Mouse (Mus musculus): Measurements from ENCODE around the gene Chaf1a.
A peak's percentile ranks its signal among the peaks of the same experiment; 100 is the strongest.
"Not testable (repeated sequence)": the region's sequence is repeated elsewhere in the genome, so short reads cannot be mapped to it uniquely, and the experiment has no call there.

Gene Chaf1a

GRCm38 (mm10) chr17:56038583-56039261, 1.5 kb upstream of the Chaf1a start:
- DNase-seq (ENCODE audit: low read depth, low spot score): no peak

GRCm38 (mm10) chr17:56039345-56039744, 894 bp upstream of the Chaf1a start:
- DNase-seq (ENCODE audit: low read depth, low spot score): no peak

- no peak for DNase-seq (ENCODE audit: low read depth, low spot score)
Observed at GRCm38 (mm10) chr17:56040857-56041163, 571 bp downstream of the Chaf1a start.

DNA sequence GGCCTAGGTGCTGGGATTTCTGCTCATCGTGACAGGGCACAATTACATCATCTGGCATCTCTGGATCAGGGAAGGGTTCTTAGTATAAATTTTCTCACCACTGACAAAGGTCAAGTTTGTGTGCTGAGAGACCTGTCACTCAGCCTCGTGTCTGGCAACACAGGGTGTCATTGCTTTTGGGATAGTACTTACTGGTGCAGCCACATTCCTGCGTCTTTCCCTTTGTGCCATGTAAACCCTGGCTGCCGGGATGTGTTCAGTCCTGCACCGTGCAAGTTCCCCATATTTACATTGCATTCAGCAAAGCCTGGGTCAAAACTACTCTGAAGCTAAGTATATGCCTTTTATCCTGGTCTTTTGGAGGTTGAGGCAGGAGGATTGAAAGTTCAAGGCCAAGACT, 11.1 kb downstream of the Chaf1a start:
- DNase-seq (ENCODE audit: low read depth, low spot score): no peak

DNA sequence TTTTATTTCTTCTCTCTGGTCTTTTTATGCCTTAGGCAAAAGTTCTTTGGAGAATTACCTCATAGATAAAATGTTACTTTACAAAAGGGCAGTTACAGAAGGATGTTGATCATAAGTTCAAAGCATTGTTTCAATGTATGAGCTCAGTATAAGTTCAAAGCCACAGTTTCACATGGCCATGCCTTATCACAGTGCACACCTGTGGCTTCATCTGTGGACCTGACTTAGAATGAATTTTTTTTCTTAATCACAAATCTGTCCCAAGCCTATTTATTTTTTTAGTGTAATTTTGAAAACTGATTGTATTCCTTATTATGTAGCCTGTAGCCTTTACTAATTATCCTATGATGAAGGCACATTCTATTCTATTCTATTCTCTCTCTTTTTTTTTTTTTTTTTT, 14.7 kb downstream of the Chaf1a start:
- DNase-seq (ENCODE audit: low read depth, low spot score): no peak

DNA sequence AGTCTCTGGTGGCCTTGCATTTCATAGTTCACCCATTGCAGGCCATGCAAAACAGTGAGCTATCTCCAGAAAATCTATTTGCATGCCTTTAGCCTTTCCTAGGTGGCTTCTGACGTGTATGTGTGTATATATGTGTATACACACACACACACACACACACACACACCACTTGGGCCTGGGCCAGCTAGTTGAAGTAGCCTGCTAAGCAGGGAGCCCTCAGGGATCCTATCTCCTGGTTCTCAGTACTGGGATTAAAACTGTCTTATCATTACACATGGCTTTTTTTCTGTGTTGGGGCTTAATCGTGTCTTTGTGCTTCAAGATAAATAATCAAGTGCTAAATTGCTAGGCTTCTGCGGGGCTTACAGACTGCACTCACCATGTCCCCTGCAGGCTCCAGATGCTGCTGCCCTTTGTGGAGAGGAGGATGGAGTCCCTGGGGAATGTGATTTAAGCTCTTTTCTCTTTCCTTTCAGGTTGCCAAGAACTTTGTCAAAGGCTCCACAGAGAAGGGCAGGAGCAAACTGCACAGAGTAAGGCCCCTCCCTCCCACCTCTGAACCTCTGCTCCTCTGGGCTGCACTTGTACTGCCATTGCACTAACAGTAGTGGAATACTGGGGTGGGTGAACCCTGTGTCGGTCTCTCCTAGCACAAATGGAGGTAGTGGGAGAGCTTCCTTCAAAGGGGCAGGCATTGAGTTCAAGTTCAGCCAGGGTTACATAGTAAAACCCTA, 15.9 kb downstream of the Chaf1a start:
- DNase-seq (ENCODE audit: low read depth, low spot score): no peak

DNA sequence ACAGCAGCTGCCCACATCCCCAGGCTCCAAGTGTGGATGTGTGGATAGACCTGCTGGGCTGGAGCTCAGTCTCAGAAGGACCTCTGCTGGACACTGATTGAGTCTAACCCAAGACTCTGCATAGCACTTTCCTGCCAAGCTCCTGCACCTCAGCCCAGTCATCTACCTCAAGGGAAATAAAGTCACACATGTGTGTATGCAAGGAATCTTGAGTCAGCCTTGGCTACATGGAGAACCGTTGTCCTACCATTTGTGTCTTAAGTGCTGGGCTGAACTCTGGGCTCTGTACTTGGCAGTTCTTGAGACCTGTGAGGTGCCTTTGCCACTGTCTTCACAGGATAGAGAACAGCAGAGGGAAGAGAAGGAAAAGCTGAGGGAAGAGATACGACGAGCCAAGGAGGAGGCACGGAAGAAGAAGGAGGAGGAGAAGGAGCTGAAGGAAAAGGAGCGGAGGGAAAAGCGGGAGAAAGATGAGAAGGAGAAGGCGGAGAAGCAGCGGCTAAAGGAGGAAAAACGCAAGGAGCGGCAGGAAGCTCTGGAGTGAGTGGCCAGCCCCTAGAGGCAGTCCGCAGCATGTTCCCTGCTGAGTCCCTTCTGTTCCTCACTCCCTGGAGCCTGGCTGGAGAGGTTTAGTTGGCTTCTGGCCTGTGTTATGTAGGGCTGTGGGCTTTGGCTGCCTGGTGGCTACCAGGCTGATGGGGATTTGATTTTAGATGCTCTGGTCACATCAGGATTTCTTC, 17.3 kb downstream of the Chaf1a start:
- no peak for DNase-seq (ENCODE audit: low read depth, low spot score)

- no peak for DNase-seq (ENCODE audit: low read depth, low spot score)
Observed at GRCm38 (mm10) chr17:56062081-56062480, 21.8 kb downstream of the Chaf1a start.

DNA sequence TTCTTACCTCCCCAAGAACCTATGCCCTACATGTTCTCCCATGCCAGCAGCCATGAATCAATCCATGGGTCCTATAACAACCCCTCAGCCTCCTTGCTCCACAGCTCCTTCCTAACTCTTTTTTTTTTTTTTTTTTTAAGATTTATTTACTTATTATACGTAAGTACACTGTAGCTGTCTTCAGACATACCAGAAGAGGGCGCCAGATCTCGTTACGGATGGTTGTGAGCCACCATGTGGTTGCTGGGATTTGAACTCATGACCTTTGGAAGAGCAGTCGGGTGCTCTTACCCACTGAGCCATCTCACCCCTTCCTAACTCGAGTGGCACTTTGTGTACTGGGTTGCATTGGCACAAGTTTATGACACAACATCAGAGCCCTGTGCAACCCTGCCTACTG, 25.5 kb downstream of the Chaf1a start:
- not testable (repeated sequence) for DNase-seq (ENCODE audit: low read depth, low spot score)

DNA sequence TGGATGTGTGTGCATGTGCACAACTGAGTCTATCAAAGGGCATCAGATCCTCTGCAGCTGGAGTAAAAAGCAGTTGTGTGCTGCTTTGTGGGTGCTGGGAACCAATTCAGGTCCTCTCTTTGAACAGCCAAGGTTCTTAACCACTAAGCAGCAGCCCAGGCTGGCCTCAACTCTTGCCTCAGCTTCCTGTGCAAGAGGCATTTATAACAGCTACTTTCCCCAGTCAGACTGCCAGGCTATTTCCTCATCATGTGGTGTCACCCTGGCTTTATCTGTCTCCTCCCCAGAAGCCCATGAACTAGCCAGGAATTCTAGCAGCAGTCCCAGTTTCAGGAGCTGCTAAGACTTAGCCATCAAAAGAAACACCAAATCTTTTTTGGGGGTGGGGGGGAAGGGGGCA, 26.2 kb downstream of the Chaf1a start:
- no peak for DNase-seq (ENCODE audit: low read depth, low spot score)

DNA sequence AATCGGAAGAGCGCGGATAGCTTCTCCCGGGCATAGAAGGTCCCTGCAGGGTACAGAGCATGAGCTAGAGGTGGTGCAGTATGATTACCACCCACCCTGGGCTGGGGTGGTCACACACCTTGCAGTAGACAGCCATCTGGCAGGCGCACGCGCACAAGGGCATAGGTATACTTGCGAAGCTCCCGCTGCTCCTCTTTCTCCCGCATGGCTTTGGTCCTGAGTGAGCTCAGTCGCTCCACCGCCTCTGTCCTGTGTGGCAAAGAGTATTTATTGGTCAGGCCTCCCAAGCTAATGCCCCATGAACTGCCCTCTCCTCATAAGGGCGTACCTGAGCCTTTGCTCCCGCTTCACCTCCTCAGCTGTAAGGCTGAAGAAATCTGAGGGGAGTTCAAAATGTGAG, 28.8 kb downstream of the Chaf1a start:
- no peak for DNase-seq (ENCODE audit: low read depth, low spot score)

- DNase-seq (ENCODE audit: low read depth, low spot score): no peak
Observed at GRCm38 (mm10) chr17:56071126-56071525, 30.9 kb downstream of the Chaf1a start.

DNA sequence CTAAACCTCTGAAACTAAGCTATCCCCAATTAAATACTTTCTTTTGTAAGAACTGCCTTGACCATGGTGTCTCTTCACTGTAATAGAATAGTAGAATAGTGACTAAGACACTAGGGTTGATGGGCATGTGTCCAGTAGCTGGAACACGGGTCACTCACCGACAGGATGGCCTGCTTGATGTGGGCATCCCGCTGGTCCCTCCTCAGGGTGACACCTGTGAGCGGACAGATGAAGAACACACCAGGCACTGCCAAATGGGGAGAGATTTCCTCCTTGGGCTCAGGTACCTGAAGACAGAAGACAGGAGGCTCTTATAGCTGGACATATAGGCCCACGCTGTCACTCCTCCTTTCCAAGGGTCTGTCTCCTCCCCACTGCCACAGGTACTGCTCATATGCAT, 32.0 kb downstream of the Chaf1a start:
- no peak for DNase-seq (ENCODE audit: low read depth, low spot score)

- DNase-seq (ENCODE audit: low read depth, low spot score): peak; percentile 78
Observed at GRCm38 (mm10) chr17:56074097-56074826, 34.0 kb downstream of the Chaf1a start.

DNA sequence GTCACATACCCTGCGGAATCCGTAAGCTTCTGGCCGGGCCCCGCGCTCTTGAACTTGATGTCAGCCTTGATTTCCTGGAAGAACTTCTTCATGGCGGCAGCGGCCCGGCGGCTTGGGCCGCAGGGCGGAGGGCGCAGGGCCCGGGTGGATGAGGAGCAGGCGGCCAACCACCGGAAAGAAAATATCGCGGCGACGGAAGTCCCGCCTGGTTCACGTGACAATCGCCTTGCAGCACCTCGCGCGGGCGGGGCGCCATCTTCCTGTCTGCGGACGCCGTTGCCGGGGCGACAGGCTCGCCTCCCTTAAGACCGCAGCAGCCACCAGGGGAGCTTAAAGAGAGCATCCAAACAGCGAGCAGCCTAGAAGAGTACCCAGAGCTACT, 34.6 kb downstream of the Chaf1a start, which contains the start of gene Ubxn6:
TSS of gene Ubxn6 (minus strand) at position 202 of the 382 bp plus-strand sequence.
- DNase-seq (ENCODE audit: low read depth, low spot score): peak; percentile 94

- DNase-seq (ENCODE audit: low read depth, low spot score): no peak
Observed at GRCm38 (mm10) chr17:56077523-56077922, 37.3 kb downstream of the Chaf1a start.

GRCm38 (mm10) chr17:56078361-56078760, 38.1 kb downstream of the Chaf1a start:
- not testable (repeated sequence) for DNase-seq (ENCODE audit: low read depth, low spot score)

DNA sequence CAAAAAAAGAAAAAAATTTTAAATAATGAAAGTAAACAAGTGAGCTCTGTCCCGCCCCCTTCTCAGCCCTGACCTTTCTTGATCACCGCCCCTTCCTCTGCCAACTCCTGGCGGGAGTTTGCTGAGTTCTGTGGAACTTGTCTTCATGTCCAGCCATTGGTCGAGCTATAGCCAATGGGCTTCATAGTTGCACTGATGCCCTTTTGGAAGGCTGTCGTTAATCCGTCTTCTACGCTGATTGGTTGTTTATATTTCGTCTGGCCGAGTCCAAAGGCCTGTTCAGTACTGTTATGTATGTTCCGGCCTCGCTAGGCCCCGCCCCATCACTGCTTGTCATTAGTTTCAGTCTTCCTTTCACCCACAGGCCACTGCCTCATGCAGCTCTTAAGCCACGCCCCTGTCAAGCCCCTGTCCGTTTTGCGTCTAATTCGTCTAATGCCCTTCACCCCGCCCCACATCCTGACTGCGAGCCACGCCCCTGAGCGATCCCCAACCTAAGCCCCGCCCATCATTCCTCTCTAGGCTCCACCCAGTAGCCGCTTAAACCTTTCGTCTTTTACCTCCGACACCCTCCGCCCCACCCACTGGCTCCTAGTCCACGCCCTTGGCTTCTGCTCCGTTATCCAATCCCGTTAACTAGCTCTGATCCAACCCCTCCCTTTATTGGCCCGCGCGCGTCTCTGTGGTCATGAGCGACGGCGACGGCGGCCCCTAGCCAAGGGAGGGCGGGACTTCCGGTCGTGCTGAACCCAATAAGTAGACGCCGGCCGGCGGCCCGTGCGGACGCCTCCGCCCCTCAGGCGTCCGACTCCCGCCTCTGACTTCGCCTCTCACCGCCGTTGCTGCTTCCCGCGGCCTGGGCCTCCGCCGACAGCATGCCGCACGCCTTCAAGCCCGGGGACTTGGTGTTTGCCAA, 38.9 kb downstream of the Chaf1a start, which contains the start of gene Hdgfl2:
TSS of gene Hdgfl2 (plus strand) at position 755 of the 916 bp plus-strand sequence.
- peak; percentile 100 for DNase-seq (ENCODE audit: low read depth, low spot score)

DNA sequence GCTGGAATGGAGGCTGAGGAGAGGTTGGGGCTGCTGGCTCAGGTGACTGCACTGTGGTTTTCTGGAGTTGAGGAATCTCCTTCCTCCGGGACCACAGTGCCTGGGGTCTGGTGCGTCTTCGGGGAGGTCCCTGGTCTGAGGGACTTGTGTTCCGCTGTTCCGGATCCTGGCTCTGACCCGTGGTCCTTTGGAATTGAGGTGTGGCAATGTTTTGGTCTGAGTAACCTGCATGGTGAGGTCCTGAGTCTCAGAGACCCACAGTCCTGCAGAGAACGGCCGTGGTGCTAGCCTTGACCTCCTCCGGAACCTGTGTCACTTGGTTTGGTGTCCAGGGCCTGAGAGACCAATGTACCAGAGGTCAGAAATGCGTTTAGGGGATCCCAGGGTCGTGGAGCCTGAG, 39.7 kb downstream of the Chaf1a start:
- no peak for DNase-seq (ENCODE audit: low read depth, low spot score)

DNA sequence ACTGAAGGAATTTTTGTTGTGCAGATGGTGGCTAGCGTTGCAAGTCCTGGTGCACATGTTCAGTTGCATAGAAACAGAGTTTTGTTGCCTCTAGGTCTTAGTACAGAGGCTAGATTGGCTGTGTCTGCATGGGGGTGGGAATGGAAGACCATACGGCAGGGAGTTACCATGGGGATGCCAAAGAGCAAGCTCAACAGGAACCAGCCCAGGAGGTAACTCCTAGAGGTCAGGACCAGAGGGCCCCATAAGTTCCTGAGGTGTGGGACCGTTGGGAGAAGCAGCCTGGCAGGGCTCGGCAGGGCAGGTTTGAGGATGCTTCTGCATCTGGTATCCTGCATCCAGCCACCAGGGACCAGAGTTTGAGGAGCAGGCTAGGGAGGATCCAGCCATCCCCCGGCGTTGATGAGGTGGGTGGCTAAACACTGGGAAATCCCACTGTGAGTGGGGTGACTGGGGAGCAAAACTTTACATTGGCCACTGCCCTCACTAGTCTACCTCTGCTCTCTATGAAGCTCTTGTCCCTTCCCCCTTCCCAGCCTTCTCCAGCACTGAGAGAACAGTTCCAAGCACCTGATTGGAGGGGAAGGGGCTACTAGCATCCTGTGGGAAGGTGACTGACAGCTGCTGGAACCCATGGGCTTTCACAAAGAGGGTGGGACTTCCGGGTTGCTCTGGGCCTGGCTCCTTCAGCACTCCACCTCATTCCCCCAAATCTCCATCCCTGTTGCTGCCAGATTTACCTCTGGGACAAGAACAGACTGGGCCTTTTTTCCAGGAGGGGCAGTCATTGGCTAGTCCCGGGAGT, 40.7 kb downstream of the Chaf1a start:
- DNase-seq (ENCODE audit: low read depth, low spot score): peak; percentile 88
